Mouse (Mus musculus): ENCODE results near the gene Aldh1l1.

Aldh1l1 gene

GRCm38 (mm10) chr6:90486176-90486921 is at the start of gene Aldh1l1:
Gene Aldh1l1, plus strand, starts transcription at chr6:90486427.
- no peak for DNase-seq (ENCODE audit: low spot score in 2 of 2)

GRCm38 (mm10) chr6:90437041-90437440 is 49.2 kb upstream of the Aldh1l1 start:
- no peak for DNase-seq (ENCODE audit: low spot score in 2 of 2)

- peak; percentile 68 for DNase-seq (ENCODE audit: low spot score in 2 of 2)
Measured at GRCm38 (mm10) chr6:90446883-90447282, 39.3 kb upstream of the Aldh1l1 start.

DNA sequence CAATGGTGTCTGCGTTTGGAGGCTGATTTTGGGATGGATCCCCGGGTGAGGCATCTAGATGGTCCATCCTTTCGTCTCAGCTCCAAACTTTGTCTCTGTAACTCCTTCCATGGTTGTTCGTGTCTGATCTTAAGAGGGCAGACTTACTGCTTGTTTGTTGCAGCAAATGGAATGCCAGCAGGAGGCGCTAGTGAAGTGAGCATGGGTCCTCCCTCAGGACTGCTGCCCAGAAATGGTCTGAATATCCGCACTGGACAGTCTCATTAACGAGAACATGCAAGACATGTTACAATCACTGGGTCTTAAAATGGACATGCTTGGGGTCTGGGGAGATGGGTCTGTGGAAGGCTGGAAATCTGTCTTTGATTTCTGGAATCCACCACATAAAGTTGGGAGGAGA is 36.0 kb upstream of the Aldh1l1 start:
- DNase-seq (ENCODE audit: low spot score in 2 of 2) = peak; percentile 72 to 88

GRCm38 (mm10) chr6:90450697-90451096 is 35.5 kb upstream of the Aldh1l1 start:
- DNase-seq (ENCODE audit: low spot score in 2 of 2) = peak; percentile 66 to 71

- no peak for DNase-seq (ENCODE audit: low spot score in 2 of 2)
Measured at GRCm38 (mm10) chr6:90451512-90451911, 34.7 kb upstream of the Aldh1l1 start.

DNA sequence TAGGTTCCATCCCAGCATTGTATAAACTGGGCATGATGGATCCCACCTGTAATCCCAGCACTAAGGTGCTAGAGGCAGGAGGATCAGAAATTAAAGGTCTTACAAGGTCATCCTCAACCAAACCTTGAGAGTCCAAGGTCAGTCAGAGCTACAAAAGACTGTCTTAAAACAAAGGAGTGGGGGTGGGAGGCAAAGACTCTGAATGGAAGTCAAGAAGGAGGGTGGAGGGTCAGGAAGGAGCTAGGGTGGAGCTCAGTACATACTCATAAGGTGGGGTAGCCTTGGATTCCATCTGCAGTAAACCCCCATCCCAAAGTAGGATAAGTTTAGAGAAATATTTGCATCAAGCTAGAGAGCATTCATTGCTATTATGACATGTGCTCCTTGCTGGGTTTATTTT is 33.6 kb upstream of the Aldh1l1 start:
- DNase-seq (ENCODE audit: low spot score in 2 of 2) = no peak

DNA sequence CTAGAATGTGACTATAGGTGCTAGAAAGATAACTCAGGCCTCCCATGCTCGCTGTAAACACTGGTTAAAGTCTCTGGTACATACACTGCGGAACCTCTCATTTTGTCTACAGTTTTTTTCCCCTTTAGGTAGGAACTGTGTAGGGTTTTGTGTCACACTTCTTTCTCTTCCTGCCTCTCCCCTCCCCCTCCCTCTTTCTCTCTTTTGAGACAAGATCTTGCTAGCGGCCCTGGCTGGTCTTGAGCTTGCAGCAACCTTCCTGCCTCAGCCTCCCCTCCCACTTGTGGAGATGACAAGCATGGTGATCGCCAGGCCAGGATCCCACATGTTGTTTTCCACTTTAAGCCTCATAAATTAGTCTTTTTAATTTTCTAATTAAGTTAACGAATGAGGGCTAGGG is 32.5 kb upstream of the Aldh1l1 start:
- no peak for DNase-seq (ENCODE audit: low spot score in 2 of 2)

- DNase-seq (ENCODE audit: low spot score in 2 of 2) = no peak
Measured at GRCm38 (mm10) chr6:90457421-90457820, 28.8 kb upstream of the Aldh1l1 start.

DNA sequence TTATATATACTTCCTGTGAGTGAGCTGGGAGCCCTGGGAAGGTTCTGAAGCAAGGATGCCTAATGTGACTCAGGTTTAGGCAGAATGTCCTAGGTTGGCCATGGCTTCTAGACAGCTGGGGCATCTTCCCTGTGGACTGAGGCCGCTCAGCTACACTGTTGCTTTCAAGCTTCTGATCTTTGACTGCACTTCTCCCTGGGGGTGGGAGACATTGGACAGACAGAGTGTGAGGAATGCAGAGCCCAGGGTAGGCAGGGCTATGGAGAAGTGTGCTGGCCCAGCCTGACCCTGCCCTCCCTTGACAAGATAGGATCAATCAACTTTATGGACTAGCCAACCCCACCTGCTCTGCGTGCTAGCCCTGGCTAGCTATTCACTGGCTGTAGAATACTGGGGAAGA is 25.0 kb upstream of the Aldh1l1 start:
- no peak for DNase-seq (ENCODE audit: low spot score in 2 of 2)

- DNase-seq (ENCODE audit: low spot score in 2 of 2) = no peak
Measured at GRCm38 (mm10) chr6:90461771-90462170, 24.5 kb upstream of the Aldh1l1 start.

GRCm38 (mm10) chr6:90462181-90462706 is 24.0 kb upstream of the Aldh1l1 start, which contains the start of gene Klf15:
Gene Klf15, plus strand, starts transcription at chr6:90462576.
- peak; percentile 90 to 91 for DNase-seq (ENCODE audit: low spot score in 2 of 2)

GRCm38 (mm10) chr6:90462841-90463227 is 23.4 kb upstream of the Aldh1l1 start:
- peak; percentile 59 to 63 for DNase-seq (ENCODE audit: low spot score in 2 of 2)

DNA sequence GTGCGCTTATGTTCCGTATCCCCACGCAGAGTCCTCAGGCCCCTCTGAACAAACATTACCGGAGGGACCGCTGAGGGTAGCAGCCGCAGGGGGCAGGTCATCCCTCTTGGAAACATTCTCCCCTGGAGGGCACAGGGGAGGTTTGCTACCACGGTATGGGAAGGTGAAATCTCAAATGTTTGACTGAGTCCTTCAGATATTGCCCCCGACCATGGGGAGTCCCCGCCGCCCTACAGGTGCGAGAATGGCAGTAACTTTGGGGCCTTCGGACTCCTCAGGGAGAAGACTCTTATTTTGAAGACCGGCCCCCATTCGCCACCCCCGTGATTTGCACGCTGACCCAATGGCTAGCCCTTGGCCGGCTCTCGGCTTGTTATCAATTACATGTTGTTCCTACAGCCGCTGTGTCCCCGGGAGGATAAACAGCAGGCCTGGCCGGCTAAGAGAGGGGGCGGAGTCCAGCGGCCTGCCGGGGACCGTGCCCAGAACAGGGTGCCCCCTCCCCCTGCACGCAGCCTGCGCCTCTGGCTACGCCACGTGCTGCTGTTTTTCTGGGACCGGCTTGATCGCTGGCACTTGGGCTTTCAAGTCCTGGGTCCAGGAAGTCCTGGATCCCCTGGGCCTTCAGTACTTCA is 22.9 kb upstream of the Aldh1l1 start:
- DNase-seq (ENCODE audit: low spot score in 2 of 2) = peak; percentile 91 to 92

DNA sequence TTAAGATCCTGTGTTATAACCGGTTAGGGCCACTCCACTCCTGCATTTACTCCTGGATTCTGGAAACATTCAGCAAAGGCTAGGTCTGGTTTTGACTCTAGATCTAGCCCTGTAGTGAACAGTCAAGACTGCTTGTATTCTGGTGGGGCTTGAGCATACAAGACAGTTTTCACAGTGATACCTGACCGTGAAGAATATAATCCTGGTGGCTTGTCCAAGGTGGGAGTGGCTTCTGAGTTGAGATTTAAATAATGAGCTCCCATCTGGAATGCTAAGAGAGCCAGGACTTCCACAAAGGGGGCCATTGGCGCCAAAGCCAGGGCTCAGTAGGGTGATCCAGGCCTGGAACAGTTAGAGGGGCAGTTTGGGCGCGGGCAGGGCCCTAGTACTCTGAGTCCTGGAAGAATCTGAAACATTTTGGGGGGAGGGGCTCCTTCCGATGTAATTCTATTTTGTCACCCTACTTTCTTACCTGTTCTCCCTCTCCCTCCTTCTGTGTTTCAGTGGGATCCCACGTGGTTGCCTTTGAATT is 22.3 kb upstream of the Aldh1l1 start:
- peak in 1 of 2 experiments; percentile 43 for DNase-seq (ENCODE audit: low spot score in 2 of 2)

DNA sequence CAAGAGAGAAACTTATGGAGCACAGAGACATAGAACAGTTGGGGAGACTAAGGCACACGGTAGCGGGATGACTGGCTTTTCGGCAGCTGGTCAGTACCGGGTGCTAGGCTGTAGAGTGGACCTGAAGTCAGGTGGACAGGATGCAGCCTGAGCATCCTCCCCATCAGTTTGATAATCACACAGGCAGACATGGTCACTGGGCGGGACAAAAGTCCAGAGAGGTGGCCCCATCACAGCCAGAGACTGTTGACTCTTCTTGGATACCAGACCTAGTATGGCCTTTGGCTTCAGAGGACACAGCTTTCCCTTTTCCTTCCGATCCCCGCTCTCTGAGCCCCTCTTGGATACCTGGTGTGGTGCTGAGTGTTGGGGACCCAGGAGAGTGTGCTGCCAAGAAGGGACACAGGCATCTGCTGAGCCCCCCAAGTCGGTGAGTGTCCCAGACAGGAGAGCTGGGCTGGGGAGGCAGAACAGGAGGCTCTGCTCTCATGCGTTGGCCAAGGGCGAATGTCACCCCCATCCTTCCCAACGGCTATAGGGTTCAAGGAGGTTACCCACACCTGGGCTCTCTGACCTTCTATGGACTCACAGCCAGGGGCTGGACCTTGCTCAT is 21.1 kb upstream of the Aldh1l1 start:
- no peak for DNase-seq (ENCODE audit: low spot score in 2 of 2)

- no peak for DNase-seq (ENCODE audit: low spot score in 2 of 2)
Measured at GRCm38 (mm10) chr6:90466079-90466478, 20.1 kb upstream of the Aldh1l1 start.

GRCm38 (mm10) chr6:90466847-90467410 is 19.3 kb upstream of the Aldh1l1 start:
- DNase-seq (ENCODE audit: low spot score in 2 of 2) = no peak

- DNase-seq (ENCODE audit: low spot score in 2 of 2) = no peak
Measured at GRCm38 (mm10) chr6:90468216-90468615, 18.0 kb upstream of the Aldh1l1 start.

DNA sequence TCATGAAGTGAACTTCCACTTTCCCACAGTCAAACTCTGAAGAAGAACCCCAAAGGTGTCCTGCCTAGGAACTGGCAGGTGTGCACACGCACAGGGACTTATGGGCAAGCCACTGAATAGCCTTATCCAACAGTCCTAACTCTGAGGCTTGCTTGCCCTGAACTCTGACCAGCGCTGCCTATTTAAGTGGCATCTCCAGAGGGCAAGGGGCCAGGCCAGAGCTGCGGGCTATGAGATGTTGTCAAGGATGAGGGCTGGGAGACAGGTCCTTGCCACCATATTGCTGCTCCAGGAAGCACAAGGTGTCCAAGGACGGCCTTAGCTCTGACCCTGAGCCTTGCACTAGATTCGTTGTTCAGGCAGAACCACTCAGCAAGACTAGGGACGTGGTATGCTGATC is 17.2 kb upstream of the Aldh1l1 start:
- no peak for DNase-seq (ENCODE audit: low spot score in 2 of 2)

DNA sequence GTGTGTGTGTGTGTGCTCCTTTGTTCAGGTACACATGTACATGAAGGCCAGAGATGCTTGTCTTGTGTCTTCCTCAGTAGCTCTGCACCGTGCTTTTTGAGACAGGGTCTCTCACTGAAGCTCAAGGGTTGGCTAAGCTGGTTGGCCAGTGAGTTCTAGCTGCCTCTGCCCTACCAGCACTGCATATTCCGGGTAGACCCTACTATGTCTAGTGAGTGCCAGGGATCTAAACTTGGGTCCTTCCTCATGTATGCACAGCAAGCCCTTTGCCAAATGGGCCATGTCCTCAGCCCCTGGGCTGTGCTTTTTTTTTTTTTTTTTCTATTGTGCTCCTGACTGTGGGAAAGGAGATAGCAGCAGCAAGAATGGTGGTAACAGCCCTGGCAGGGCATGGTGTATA is 16.0 kb upstream of the Aldh1l1 start:
- no peak for DNase-seq (ENCODE audit: low spot score in 2 of 2)

DNA sequence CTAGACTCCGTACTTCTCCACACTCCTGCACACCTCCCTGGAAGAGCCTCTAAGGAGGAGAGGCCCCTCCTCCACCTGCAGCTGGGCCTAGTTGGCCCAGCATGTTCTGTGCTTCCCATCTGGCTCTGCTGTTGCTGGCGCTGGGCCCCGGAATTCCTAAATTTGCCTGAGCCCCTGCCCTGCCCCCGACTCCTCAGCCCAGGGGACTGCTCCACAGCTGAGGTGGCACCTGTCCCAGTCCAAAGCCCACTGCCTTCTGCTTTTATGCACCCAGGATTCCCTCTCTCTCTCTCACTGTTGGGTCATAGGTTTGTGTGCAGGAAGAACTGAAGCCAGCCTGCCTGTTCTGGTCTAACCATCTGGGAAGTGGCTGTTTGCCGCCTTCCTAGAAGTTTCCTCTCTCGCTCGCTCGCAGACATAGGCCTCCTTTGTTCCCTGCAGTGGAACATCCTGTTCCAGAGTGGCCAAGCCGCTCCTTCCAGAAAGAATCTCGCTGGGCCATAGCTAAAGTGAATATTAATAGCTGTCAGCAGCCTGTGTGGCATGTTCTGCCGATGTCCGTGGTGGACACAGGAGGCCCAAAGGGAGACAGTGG is 15.2 kb upstream of the Aldh1l1 start:
- peak; percentile 78 to 83 for DNase-seq (ENCODE audit: low spot score in 2 of 2)

Measured in right cerebral cortex, postnatal 10 days (tissue).